Mouse (Mus musculus) liver, postnatal 0 days (tissue): Measurements from ENCODE around the gene Prr23a1. TPM values are rescaled to one million over a fixed set of nuclear protein-coding genes. Genes with fewer than 3 reads are reported as not detected.

Source experiments
- ATAC-seq: fragments of 200-750 bp; cut with Nextera tagmentation; 2 replicates; pipeline ENCODE4 v1.8.0; 2017; ENCODE audit warnings: mild to moderate bottlenecking, moderate library complexity
- DNase-seq: peaks from one replicate; pipeline ENCODE4 v3.0.0-alpha.2; 2016
- H3K27ac ChIP-seq: fragments of 300-500 bp; sonication (generic); 2 replicates; pipeline ENCODE4 v1.5.1; 2014; ENCODE audit warnings: antibody characterized with exemption, moderate library complexity, mild to moderate bottlenecking, low read depth
- H3K27me3 ChIP-seq: fragments of 300-500 bp; sonication (generic); 2 replicates; pipeline ENCODE4 v1.6.1; 2014; ENCODE audit warnings: low read length, control low read depth, mixed read lengths; ENCODE audit not compliant: insufficient read depth
- H3K36me3 ChIP-seq: fragments of 300-500 bp; sonication (generic); replicated peaks from 2 replicates; pipeline ENCODE4 v1.6.1; 2014; ENCODE audit warnings: mild to moderate bottlenecking, control low read depth, low read length, moderate library complexity, mixed read lengths; ENCODE audit not compliant: insufficient read depth
- H3K4me1 ChIP-seq: fragments of 300-500 bp; sonication (generic); 2 replicates; pipeline ENCODE4 v1.6.1; 2014; ENCODE audit warnings: antibody characterized with exemption, mild to moderate bottlenecking, control low read depth; ENCODE audit not compliant: insufficient read depth
- H3K4me2 ChIP-seq: fragments of 300-500 bp; sonication (generic); 2 replicates; pipeline ENCODE4 v1.6.1; 2014; ENCODE audit warnings: low read depth, mild to moderate bottlenecking, low read length, moderate library complexity, mixed read lengths
- H3K4me3 ChIP-seq: fragments of 300-500 bp; sonication (generic); 2 replicates; pipeline ENCODE4 v1.5.1; 2014; ENCODE audit warnings: low read depth, low read length
- H3K9ac ChIP-seq: fragments of 300-500 bp; sonication (generic); replicated peaks from 2 replicates; pipeline ENCODE4 v1.6.1; 2014; ENCODE audit warnings: mild to moderate bottlenecking, moderate library complexity
- H3K9me3 ChIP-seq: fragments of 300-500 bp; sonication (generic); 2 replicates; pipeline ENCODE4 v1.6.1; 2016; ENCODE audit warnings: mild to moderate bottlenecking, control low read depth, low read length, mixed read lengths
- CTCF ChIP-seq: sonication (generic); IDR thresholded peaks from 2 replicates; pipeline ENCODE4 v1.5.1; 2016; ENCODE audit warnings: antibody characterized with exemption, low read depth
- EP300 ChIP-seq: IDR thresholded peaks from 2 replicates; pipeline ENCODE4 v1.6.1; 2016; ENCODE audit warnings: antibody characterized with exemption, low read depth, mild to moderate bottlenecking
- WGBS: fragments of 180-500 bp; shearing (Covaris S2); extraction: QIAGEN DNeasy Blood & Tissue Kit; methylation state at CpG from one replicate; pipeline ENCODE4 v1.1.7; 2014; ENCODE audit not compliant: insufficient replicate concordance; 5-methylcytosine and 5-hydroxymethylcytosine counted together
- polyA plus RNA-seq: library from polyadenylated mRNA; unstranded; fragments of >200 nt; fragmentation: Nextera tagmentation; extraction: Ambion mirVana; gene quantifications from 2 replicates; pipeline ENCODE4 v1.2.1, GENCODE M21; 2015

Prr23a1 gene
- polyA plus RNA-seq, 1 experiment from 2014 or later: not detected

- ATAC-seq (no peak), DNase-seq (no peak)
- Histone ChIP-seq H3K36me3 (no peaks in the 10 kb centered on the region), H3K4me3 (no peak overlapping the region), H3K27me3 (no peaks in the 10 kb centered on the region), H3K9me3 (no peaks in the 10 kb centered on the region), H3K27ac (no peak overlapping the region), H3K4me2 (no peak overlapping the region), H3K9ac (no peak overlapping the region), H3K4me1 (no peaks in the 10 kb centered on the region)
- WGBS: 56% methylated on average over 5 of the region's 5 CpGs
- no peak for TF ChIP-seq CTCF
- no peak for TF ChIP-seq EP300
These were observed 12.8 kb upstream of the Prr23a1 start for GRCm38 (mm10) chr9:98829508-98829907.

- Histone ChIP-seq H3K4me2 (no peak overlapping the region), H3K27ac (no peak overlapping the region), H3K9ac (no peak overlapping the region), H3K36me3 (no peaks in the 10 kb centered on the region), H3K27me3 (no peaks in the 10 kb centered on the region), H3K4me1 (no peaks in the 10 kb centered on the region), H3K9me3 (no peaks in the 10 kb centered on the region), H3K4me3 (no peak overlapping the region)
- DNase-seq: no peak
- WGBS: 68% methylated on average over 7 of the region's 7 CpGs
- ATAC-seq: no peak
- TF ChIP-seq CTCF (no peak), EP300 (no peak)
These were observed 4.7 kb upstream of the Prr23a1 start for GRCm38 (mm10) chr9:98837537-98838074.

- ATAC-seq: no peak
- Histone ChIP-seq H3K4me2 (no peak within 1 kb of the TSS), H3K4me3 (no peak within 1 kb of the TSS), H3K27ac (no peak within 1 kb of the TSS), H3K36me3 (no peaks in the 10 kb centered on the region), H3K9me3 (no peaks in the 10 kb centered on the region), H3K27me3 (no peaks in the 10 kb centered on the region), H3K9ac (no peak within 1 kb of the TSS), H3K4me1 (no peaks in the 10 kb centered on the region)
- no peak for DNase-seq
- WGBS: 78% methylated on average over 18 of the region's 18 CpGs
- no peak for TF ChIP-seq CTCF
- no peak for TF ChIP-seq EP300
These were observed 13.9 kb downstream of the Prr23a1 start, which contains the start of gene Prr23a2 for GRCm38 (mm10) chr9:98856210-98856609. Gene Prr23a2, plus strand, starts transcription at chr9:98856494.

GRCm38 (mm10) chr9:98863463-98863862 is 21.2 kb downstream of the Prr23a1 start:
- Histone ChIP-seq H3K4me1 (no peaks in the 10 kb centered on the region), H3K36me3 (no peaks in the 10 kb centered on the region), H3K27me3 (no peaks in the 10 kb centered on the region), H3K27ac (no peak overlapping the region), H3K4me3 (no peak overlapping the region), H3K4me2 (no peak overlapping the region), H3K9ac (no peak overlapping the region), H3K9me3 (no peaks in the 10 kb centered on the region; the same call in 1 of the 2 replicates)
- ATAC-seq (no peak), DNase-seq (no peak)
- WGBS: 71% methylated on average over 3 of the region's 3 CpGs
- TF ChIP-seq EP300: no peak
- no peak; the same call in 1 of the 2 replicates for TF ChIP-seq CTCF

- Histone ChIP-seq H3K9me3 (no peaks in the 10 kb centered on the region; the same call in 1 of the 2 replicates), H3K27me3 (no peaks in the 10 kb centered on the region), H3K4me1 (no peaks in the 10 kb centered on the region), H3K9ac (no peak within 1 kb of the TSS), H3K4me2 (no peak within 1 kb of the TSS), H3K4me3 (no peak within 1 kb of the TSS), H3K36me3 (no peaks in the 10 kb centered on the region), H3K27ac (no peak within 1 kb of the TSS)
- no peak for ATAC-seq
- no peak for DNase-seq
- TF ChIP-seq CTCF (no peak), EP300 (no peak)
- 53% methylated on average over 22 of the region's 22 CpGs for WGBS
These were observed 22.3 kb downstream of the Prr23a1 start, which contains the start of gene Prr23a3 for GRCm38 (mm10) chr9:98864571-98864970. Gene Prr23a3, plus strand, starts transcription at chr9:98864767.

Other genes starting within 250 kb of the Prr23a1 start
- gene Mrps22, start 240.8 kb upstream of the Prr23a1 start, polyA plus RNA-seq: 25.9 and 26.0 TPM in 2 replicates
- gene Prr23a2, start 14.0 kb downstream of the Prr23a1 start, polyA plus RNA-seq: not detected in 2 replicates
- gene Prr23a3, start 22.3 kb downstream of the Prr23a1 start, polyA plus RNA-seq: not detected in 2 replicates
- not detected in 2 replicates for gene 7420426K07Rik, start 60.6 kb downstream of the Prr23a1 start, polyA plus RNA-seq
- not detected in 2 replicates for gene Foxl2, start 112.8 kb downstream of the Prr23a1 start, polyA plus RNA-seq
- gene Faim, start 143.9 kb downstream of the Prr23a1 start, polyA plus RNA-seq: 16.2 and 16.7 TPM in 2 replicates
- gene Gm1123, start 193.2 kb downstream of the Prr23a1 start, polyA plus RNA-seq: 0.07 TPM in 1 of 2 replicates, not detected in the other